Mouse (Mus musculus) kidney, adult 2 months (tissue): ENCODE data around the gene Gm44973. TPM values are rescaled to one million over a fixed set of nuclear protein-coding genes. Genes with fewer than 3 reads are reported as not detected.
"Not testable (repeated sequence)": the region's sequence is repeated elsewhere in the genome, so short reads cannot be mapped to it uniquely, and the experiment has no call there.

Experiments used
- DNase-seq: peaks from one replicate; pipeline ENCODE4 v3.0.0; 2021
- H3K27ac ChIP-seq: fragments of 200-500 bp; 2 replicates; pipeline ENCODE4 v1.5.1; 2012; ENCODE audit warnings: low read depth, low read length, control low read depth, inconsistent platforms; ENCODE audit not compliant: insufficient read depth
- H3K27me3 ChIP-seq: fragments of 200-500 bp; replicated peaks from 2 replicates; pipeline ENCODE4 v1.6.1; 2012; ENCODE audit warnings: mild to moderate bottlenecking, moderate library complexity, low read length, inconsistent platforms; ENCODE audit not compliant: control insufficient read depth, insufficient read depth
- H3K36me3 ChIP-seq: fragments of 200-500 bp; 2 replicates; pipeline ENCODE4 v1.6.1; 2012; ENCODE audit warnings: mild to moderate bottlenecking, moderate library complexity, low read length, inconsistent platforms; ENCODE audit not compliant: control insufficient read depth, insufficient read depth
- H3K4me1 ChIP-seq: fragments of 200-500 bp; 2 replicates; pipeline ENCODE4 v1.6.1; 2011; ENCODE audit warnings: low read length; ENCODE audit not compliant: control insufficient read depth, insufficient read depth
- H3K4me3 ChIP-seq: fragments of 200-500 bp; 2 replicates; pipeline ENCODE4 v1.5.1; 2011; ENCODE audit warnings: mild to moderate bottlenecking, low read depth, low read length, control low read depth; ENCODE audit not compliant: insufficient read depth
- CTCF ChIP-seq: fragments of 200-500 bp; conservative IDR thresholded peaks from 2 replicates; pipeline ENCODE4 v1.5.1; 2011; ENCODE audit warnings: low read depth, mild to moderate bottlenecking, control low read depth, low read length, moderate library complexity, mixed read lengths; ENCODE audit not compliant: insufficient read depth, insufficient read length
- POLR2A ChIP-seq: fragments of 200-500 bp; IDR thresholded peaks from one replicate; pipeline ENCODE4 v1.6.1; 2011; ENCODE audit warnings: low read depth, low read length, control low read depth
- WGBS: fragments of 180-500 bp; shearing (Covaris S2); methylation state at CpG from one replicate; pipeline ENCODE4 v1.1.7; 2018; 5-methylcytosine and 5-hydroxymethylcytosine counted together
- polyA plus RNA-seq: library from polyadenylated mRNA; depleted of rRNA; stranded (reverse); fragments of >200 nt; gene quantifications from 2 replicates; pipeline ENCODE4 v1.2.3, GENCODE M21; 2012

Gene Gm44973
- polyA plus RNA-seq, 1 experiment, result 0.14 TPM

DNA sequence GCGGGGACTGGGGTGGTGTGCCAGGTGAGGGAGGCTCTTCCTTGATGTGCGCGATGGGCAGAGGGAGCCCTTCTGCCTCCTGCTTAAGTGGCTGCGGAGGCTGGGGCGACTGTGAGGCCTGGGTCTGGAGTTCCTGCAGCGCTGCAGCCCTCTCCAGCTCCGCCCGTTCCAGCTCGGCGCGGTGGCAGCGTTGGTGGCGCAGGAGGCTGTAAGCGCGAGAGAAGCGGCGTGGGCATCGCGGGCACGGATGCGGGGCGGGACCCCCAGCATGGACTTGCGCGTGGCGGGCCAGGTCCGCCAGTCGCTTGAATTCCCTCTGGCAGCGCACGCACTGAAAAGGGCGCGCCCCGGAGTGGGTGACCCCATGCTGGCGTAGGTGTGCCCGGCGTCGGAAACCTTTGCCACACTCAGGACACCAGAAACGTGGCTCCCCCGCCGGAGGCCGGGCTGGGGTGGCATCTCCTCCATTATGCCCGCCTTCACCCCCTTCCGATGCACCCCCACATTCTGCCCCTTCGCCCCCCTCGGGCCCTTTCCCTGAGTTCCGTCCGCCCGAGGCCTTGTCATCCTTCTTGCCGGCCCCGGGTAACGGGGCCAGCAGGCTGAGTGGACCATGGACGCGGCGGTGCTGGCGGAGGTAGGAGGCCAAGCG lies 21.8 kb upstream of the Gm44973 start:
- TF ChIP-seq POLR2A (no peak), CTCF (no peak)
- 77% methylated on average over 55 of the region's 55 CpGs for WGBS
- Histone ChIP-seq H3K4me3 (no peak overlapping the region), H3K4me1 (0 out of 2 replicates have a peak, but pooled peaks cover 4% of the 10 kb centered on the region), H3K27ac (no peak overlapping the region), H3K36me3 (no peaks in the 10 kb centered on the region), H3K27me3 (no peaks in the 10 kb centered on the region)
- no peak for DNase-seq

DNA sequence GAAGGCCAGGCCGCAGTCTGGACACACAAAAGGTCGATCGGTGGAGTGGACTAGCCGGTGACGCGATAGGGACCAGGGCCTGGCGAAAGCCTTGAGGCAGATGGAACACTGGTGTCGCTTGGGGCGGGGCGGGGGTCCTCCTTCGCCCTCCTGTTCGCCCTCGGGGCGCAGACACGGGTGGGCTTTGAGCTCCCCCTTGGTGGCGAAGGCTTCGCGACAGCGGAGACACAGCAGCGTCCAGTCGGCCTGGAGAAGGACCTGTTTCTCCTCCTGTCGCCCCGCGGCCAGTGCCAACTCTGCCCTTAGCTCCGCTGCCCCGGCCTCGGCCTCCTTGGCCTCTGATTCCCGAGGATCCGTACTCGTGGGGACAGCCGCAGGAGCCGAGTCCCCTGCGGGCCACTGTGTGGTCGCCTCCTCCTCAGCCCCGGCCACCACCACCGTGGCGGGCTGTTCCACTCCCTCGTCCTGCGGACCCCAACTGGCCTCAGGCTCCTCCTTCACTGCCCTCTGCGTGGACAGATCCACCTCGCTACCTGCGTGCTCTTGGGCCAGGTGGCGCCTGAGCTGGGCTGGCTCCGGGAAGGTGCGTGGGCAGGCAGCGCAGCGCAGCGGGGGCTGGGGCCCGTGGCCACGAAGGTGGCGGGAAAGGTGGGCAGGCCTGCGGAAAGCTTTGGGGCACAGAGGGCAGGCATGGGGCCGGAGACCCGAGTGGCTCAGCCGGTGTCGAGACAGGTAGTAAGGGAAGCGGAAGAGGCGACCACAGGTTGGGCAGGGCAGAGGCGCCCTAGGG lies 21.1 kb upstream of the Gm44973 start:
- WGBS, result 74% methylated on average over 59 of the region's 59 CpGs
- Histone ChIP-seq H3K4me3 (no peak overlapping the region), H3K27ac (no peak overlapping the region), H3K36me3 (no peaks in the 10 kb centered on the region), H3K4me1 (0 out of 2 replicates have a peak, but pooled peaks cover 4% of the 10 kb centered on the region), H3K27me3 (no peaks in the 10 kb centered on the region)
- no peak for TF ChIP-seq CTCF
- TF ChIP-seq POLR2A, result no peak
- DNase-seq, result no peak

DNA sequence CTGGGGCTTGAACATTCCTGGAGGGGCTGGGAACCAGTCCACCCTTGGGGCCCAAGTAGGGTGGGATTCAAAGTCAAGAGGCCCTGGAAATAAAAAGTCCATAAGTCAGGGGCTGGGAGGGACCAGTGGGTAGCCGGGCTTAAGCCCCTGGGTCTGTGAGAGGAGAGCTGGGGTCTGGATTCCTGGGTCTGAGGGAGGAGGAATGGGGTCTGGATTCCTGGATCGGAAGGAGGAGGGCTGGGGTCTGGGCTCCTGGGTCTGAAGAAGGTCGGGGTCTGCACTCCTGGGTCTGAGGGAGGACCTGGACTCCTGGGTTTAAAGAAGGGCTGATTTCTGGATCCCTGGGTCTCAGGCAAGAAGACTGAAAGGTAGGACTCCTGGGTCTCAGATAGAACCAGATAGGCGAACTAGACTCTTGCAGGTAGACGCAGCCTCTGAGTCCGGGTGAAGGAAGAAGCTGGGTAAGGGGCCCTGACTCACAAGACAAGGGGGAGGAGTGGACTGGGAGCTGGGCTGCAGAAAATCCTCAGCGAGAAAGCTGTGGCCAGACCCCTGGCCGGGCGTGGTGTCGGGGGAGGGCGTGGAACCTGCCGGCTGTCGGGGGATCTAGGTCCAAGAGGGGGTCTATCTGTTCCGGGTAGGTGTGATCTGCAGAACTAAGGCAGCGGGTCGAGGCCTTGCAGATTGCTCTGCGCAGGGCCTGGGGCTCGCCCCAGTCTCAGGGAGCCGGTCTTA lies 19.9 kb upstream of the Gm44973 start:
- DNase-seq, result no peak
- WGBS, result 5% methylated on average over 19 of the region's 19 CpGs
- TF ChIP-seq POLR2A (no peak), CTCF (no peak)

DNA sequence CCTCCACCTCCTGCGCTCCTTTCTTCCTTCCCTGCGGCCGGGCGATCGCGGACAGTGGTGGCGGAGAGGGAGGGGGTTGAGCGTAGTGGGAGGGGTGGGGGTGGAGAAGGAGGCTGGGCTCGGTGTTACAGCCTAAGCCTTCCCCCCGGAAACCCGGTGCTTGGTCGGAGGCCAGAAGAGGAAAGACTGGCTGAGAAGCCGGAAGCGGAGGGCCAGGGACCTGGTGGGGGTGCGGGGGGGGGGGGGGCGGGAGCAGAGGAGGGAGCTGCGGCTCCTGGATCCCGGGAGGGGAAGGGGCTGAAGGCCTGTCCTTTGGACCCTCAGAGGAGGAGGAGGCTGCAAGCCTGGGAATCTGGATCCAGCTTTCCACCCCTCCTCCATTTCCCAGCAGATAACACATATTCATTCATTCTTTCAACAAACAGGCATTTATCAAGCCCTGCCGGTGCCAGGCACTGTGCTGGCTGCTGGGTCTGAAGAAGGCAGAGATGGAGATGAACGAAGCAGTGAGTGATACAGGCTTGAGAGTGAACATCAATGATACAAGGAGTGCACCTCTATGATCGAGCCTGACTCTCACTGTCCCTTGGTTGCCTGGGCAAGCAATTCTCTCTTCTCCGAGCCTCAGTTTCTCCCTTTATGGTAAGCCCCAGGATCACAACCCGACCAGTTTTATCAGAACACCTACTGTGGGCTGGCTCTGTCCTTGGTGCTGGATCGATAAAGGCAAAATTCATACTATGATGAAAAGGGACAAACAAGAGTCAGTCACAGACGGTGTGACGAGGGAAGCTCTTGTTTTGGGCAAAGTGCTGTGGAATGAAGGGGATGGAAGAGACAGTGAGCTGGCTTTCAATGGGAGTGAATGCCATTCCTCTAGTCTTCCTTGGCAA lies 19.0 kb upstream of the Gm44973 start, which contains the start of gene Zfp579:
Gene Zfp579, minus strand, starts transcription at position 156 of the 893 bp plus-strand sequence.
- DNase-seq, result peak; percentile 93
- H3K27me3 ChIP-seq, result no peaks in the 10 kb centered on the region
- 0 out of 2 replicates have a peak, but pooled peaks cover 4% of the 10 kb centered on the region for H3K4me1 ChIP-seq
- H3K27ac ChIP-seq, result peak within 1 kb of the TSS; percentile 7; the same call in 1 of the 2 replicates
- peak within 1 kb of the TSS; percentile 97 for H3K4me3 ChIP-seq
- H3K36me3 ChIP-seq, result no peaks in the 10 kb centered on the region
- TF ChIP-seq POLR2A (no peak), CTCF (no peak)
- WGBS, result 4% methylated on average over 23 of the region's 26 CpGs

More for the DNA sequence above, 19.9 kb upstream of the Gm44973 start:
- Histone ChIP-seq H3K27me3 (no peaks in the 10 kb centered on the region), H3K27ac (0 out of 2 replicates have a peak overlapping the region, but pooled peaks have one; percentile 7), H3K4me3 (peak overlapping the region; percentile 97), H3K4me1 (0 out of 2 replicates have a peak, but pooled peaks cover 4% of the 10 kb centered on the region), H3K36me3 (no peaks in the 10 kb centered on the region)

DNA sequence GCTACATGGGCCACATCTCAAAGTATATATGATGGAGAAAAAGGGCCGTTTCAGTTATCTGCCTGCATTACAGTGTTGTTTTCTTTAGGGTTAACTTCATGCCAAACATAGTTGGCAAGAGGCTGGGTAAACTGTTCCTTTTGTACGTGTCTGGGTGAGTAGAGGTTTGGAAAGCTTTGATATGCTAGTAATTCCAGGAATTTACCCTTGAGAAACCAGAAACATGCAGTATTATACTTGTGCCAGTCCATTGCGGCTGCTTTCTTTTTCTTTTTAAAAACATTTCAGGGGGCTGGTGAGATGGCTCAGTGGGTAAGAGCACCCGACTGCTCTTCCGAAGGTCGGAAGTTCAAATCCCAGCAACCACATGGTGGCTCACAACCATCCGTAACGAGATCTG lies 18.4 kb upstream of the Gm44973 start:
- 49% methylated on average over 8 of the region's 8 CpGs for WGBS
- H3K4me3 ChIP-seq, result no peak overlapping the region
- DNase-seq, result no peak
- no peak for TF ChIP-seq POLR2A
- TF ChIP-seq CTCF, result no peak
- H3K4me1 ChIP-seq, result 0 out of 2 replicates have a peak, but pooled peaks cover 4% of the 10 kb centered on the region
- peak overlapping the region; percentile 4; the same call in 1 of the 2 replicates for H3K27ac ChIP-seq
- H3K36me3 ChIP-seq, result no peaks in the 10 kb centered on the region
- H3K27me3 ChIP-seq, result no peaks in the 10 kb centered on the region

DNA sequence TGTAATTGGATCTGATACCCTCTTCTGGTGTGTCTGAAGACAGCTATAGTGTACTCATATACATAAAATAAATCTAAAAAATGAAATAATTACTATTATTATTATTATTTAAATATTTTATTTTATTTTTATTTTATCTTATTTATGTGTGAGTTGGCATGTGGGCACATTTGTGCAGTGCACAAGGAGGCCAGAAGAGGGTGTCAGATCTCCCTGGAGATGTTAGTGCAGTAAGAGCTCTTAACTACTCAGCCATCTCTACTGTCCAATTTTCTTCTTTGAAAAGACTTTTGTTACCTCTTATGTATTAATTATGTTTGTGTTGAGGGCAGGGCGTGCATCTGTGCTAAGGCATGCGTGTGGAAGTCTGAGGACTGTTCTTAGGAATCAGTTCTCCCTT lies 15.4 kb upstream of the Gm44973 start:
- DNase-seq, result peak; percentile 36

DNA sequence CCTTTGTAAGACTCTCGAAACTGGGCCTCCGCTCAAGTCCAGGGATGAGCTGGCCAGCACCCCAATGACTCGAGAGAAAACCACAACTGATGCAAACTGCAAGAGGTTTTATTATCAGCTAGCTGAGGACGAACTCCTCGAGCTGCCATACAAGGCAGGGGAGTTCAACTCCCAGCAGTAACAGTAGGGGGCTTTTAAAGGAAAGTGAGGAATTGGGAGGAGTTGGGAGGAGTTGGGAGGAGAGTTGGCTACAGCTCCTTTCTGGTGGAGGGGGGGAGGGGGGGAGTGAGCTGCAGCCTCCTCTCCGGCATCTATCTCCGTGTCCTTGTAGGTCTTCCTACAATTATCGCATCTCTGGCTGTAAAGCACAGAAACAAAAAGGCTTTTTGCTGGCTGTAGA lies 12.4 kb upstream of the Gm44973 start:
- WGBS, result 74% methylated on average over 8 of the region's 8 CpGs
- DNase-seq, result not testable (repeated sequence)

More for the DNA sequence above, 15.4 kb upstream of the Gm44973 start:
- H3K4me3 ChIP-seq, result no peak overlapping the region
- H3K27me3 ChIP-seq, result no peaks in the 10 kb centered on the region
- H3K36me3 ChIP-seq, result no peaks in the 10 kb centered on the region
- no peak overlapping the region for H3K27ac ChIP-seq
- TF ChIP-seq POLR2A, result no peak
- peak; percentile 52 for TF ChIP-seq CTCF
- 68% methylated on average over 2 of the region's 2 CpGs for WGBS
- 0 out of 2 replicates have a peak, but pooled peaks cover 4% of the 10 kb centered on the region for H3K4me1 ChIP-seq

More for the DNA sequence above, 12.4 kb upstream of the Gm44973 start:
- not testable (repeated sequence) for H3K4me3 ChIP-seq, H3K4me1 ChIP-seq, H3K27me3 ChIP-seq, H3K27ac ChIP-seq, H3K36me3 ChIP-seq
